Mouse (Mus musculus) lung, adult 18-20 months (tissue): ENCODE results near the gene Oosp1.

Source experiments
- DNase-seq, 2 experiments: peaks; one replicate each; pipeline ENCODE4 v3.0.0; 2022; ENCODE audit warnings: mixed read lengths in 2 of 2

The Oosp1 gene

DNA sequence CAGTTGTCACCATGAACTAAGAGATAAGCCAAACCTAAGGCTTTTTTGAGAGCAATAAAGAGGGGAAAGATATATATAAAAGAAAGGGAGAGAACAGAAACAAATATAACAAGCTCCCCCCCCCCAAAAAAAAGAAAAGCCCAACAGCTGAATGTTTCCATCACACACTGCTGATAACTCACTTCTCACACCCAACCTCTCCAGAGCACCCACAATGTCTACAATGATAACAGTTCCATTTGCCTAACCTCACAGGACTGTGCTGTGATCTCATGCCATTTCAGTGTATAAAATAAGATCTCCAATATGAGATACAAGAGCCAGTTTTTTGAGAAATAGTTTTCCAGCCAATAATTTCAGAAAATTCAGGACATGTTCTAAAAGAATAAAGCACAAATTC is 73.0 kb downstream of the Oosp1 start:
- DNase-seq: no peak
